Mouse (Mus musculus) myocyte (in vitro differentiated cells): ENCODE data around the gene Lamb3. TPM values are rescaled to one million over a fixed set of nuclear protein-coding genes. Genes with fewer than 3 reads are reported as not detected.
A peak's percentile ranks its signal among the peaks of the same experiment; 100 is the strongest.

ENCODE experiments used
- H3K27me3 ChIP-seq: one replicate; pipeline ENCODE4 v1.6.1; 2011; ENCODE audit not compliant: control insufficient read depth, insufficient read depth, insufficient read length
- H3K36me3 ChIP-seq: one replicate; pipeline ENCODE4 v1.6.1; 2011; ENCODE audit not compliant: control insufficient read depth, insufficient read depth
- H3K4me2 ChIP-seq: one replicate; pipeline ENCODE4 v1.6.1; 2011; ENCODE audit warnings: low read depth, control low read depth
- H3K4me3 ChIP-seq: one replicate; pipeline ENCODE4 v1.5.1; 2011; ENCODE audit warnings: mild to moderate bottlenecking, control low read depth, moderate library complexity
- H3K79me2 ChIP-seq: one replicate; pipeline ENCODE4 v1.6.1; 2011; ENCODE audit not compliant: control insufficient read depth, insufficient read depth
- H3ac ChIP-seq: one replicate; pipeline ENCODE4 v1.6.1; 2011; ENCODE audit not compliant: control insufficient read depth, insufficient read length
- CEBPB ChIP-seq: IDR thresholded peaks from 2 replicates; pipeline ENCODE4 v1.6.1; 2011; ENCODE audit warnings: mild to moderate bottlenecking, moderate library complexity; ENCODE audit not compliant: poor library complexity, insufficient read depth, severe bottlenecking
- E2F4 ChIP-seq: IDR thresholded peaks from one replicate; pipeline ENCODE4 v1.6.1; 2011; ENCODE audit warnings: mild to moderate bottlenecking, control low read depth, moderate library complexity; ENCODE audit not compliant: insufficient read depth
- MAX ChIP-seq: IDR thresholded peaks from one replicate; pipeline ENCODE4 v1.6.1; 2011; ENCODE audit warnings: low read depth, mild to moderate bottlenecking, control low read depth
- MYOD1 ChIP-seq, 3 experiments: IDR thresholded peaks; one replicate each; pipeline ENCODE4 v1.6.1; 2011; ENCODE audit warnings: control low read depth in 2 of 3, low read depth in 2 of 3, mild to moderate bottlenecking in 2 of 3, moderate library complexity in 1 of 3; ENCODE audit not compliant: insufficient read length in 2 of 3, control insufficient read depth in 1 of 3
- MYOG ChIP-seq, 3 experiments: IDR thresholded peaks; one replicate each; pipeline ENCODE4 v1.6.1; 2011; ENCODE audit warnings: control low read depth in 2 of 3, low read depth in 2 of 3, mild to moderate bottlenecking in 2 of 3; ENCODE audit not compliant: insufficient read length in 2 of 3, control insufficient read depth in 1 of 3, insufficient read depth in 1 of 3
- POLR2A ChIP-seq: IDR thresholded peaks from one replicate; pipeline ENCODE4 v1.6.1; 2011; ENCODE audit warnings: low read depth, mild to moderate bottlenecking, control low read depth, moderate library complexity; ENCODE audit not compliant: insufficient read length
- POLR2AphosphoS2 ChIP-seq: IDR thresholded peaks from one replicate; pipeline ENCODE4 v1.6.1; 2011; ENCODE audit warnings: low read depth, control low read depth; ENCODE audit not compliant: insufficient read length
- REST ChIP-seq: IDR thresholded peaks from one replicate; pipeline ENCODE4 v1.6.1; 2011; ENCODE audit warnings: mild to moderate bottlenecking, control low read depth, moderate library complexity; ENCODE audit not compliant: insufficient read depth, insufficient read length
- SRF ChIP-seq: IDR thresholded peaks from one replicate; pipeline ENCODE4 v1.6.1; 2011; ENCODE audit warnings: low read depth; ENCODE audit not compliant: control insufficient read depth, insufficient read length
- TCF12 ChIP-seq: IDR thresholded peaks from one replicate; pipeline ENCODE4 v1.6.1; 2011; ENCODE audit warnings: mild to moderate bottlenecking, control low read depth; ENCODE audit not compliant: poor library complexity, insufficient read depth, severe bottlenecking
- TCF3 ChIP-seq: IDR thresholded peaks from one replicate; pipeline ENCODE4 v1.6.1; 2011; ENCODE audit warnings: low read depth, control low read depth; ENCODE audit not compliant: insufficient read length
- USF1 ChIP-seq: IDR thresholded peaks from one replicate; pipeline ENCODE4 v1.6.1; 2011; ENCODE audit warnings: low read depth, mild to moderate bottlenecking, control low read depth, moderate library complexity
- polyA plus RNA-seq: library from polyadenylated mRNA; unstranded; fragments of >200 nt; fragmentation: generic; extraction: Trizol; gene quantifications from one replicate; pipeline ENCODE4 v1.2.1, GENCODE M21; 2012; ENCODE audit warnings: missing spikeins

Gene Lamb3
- polyA plus RNA-seq, 1 experiment: 15.5 TPM

GRCm38 (mm10) chr1:193173810-193174129 lies 33.7 kb upstream of the Lamb3 start:
- Histone ChIP-seq H3K4me3 (peak overlapping the region; percentile 85), H3K79me2 (no peaks in the 10 kb centered on the region), H3K27me3 (no peaks in the 10 kb centered on the region), H3K4me2 (peak overlapping the region; percentile 88), H3K36me3 (no peaks in the 10 kb centered on the region), H3ac (peak overlapping the region; percentile 50)
- TF ChIP-seq TCF12 (no peak), CEBPB (no peak), POLR2AphosphoS2 (no peak), SRF (no peak), POLR2A (no peak), MAX (no peak), MYOG (IDR thresholded peaks at IDR 0.05; ENCODE audit: control insufficient read depth in 1 of 3, insufficient read depth in 1 of 3, insufficient read length in 2 of 3, low read depth in 2 of 3) (no peak), USF1 (no peak), E2F4 (no peak), MYOD1 (IDR thresholded peaks at IDR 0.05; ENCODE audit: control insufficient read depth in 1 of 3, insufficient read length in 2 of 3, low read depth in 2 of 3) (no peak), REST (no peak), TCF3 (no peak)

GRCm38 (mm10) chr1:193174143-193174733 lies 33.3 kb upstream of the Lamb3 start:
- Histone ChIP-seq H3K36me3 (no peaks in the 10 kb centered on the region), H3K27me3 (no peaks in the 10 kb centered on the region), H3ac (peak overlapping the region; percentile 50), H3K79me2 (no peaks in the 10 kb centered on the region), H3K4me2 (peak overlapping the region; percentile 88), H3K4me3 (peak overlapping the region; percentile 85)
- TF ChIP-seq TCF12: peak; percentile 9
- TF ChIP-seq USF1: no peak
- peak; percentile 50 for TF ChIP-seq TCF3
- TF ChIP-seq REST: no peak
- no peak for TF ChIP-seq SRF
- no peak for TF ChIP-seq POLR2A
- no peak for TF ChIP-seq POLR2AphosphoS2
- no peak for TF ChIP-seq E2F4
- TF ChIP-seq CEBPB: no peak
- peak in 2 of 3 experiments; percentile 84 for TF ChIP-seq MYOD1 (IDR thresholded peaks at IDR 0.05; ENCODE audit: control insufficient read depth in 1 of 3, insufficient read length in 2 of 3, low read depth in 2 of 3)
- TF ChIP-seq MYOG (IDR thresholded peaks at IDR 0.05; ENCODE audit: control insufficient read depth in 1 of 3, insufficient read depth in 1 of 3, insufficient read length in 2 of 3, low read depth in 2 of 3): peak; percentile 23 to 92 (median 65)
- no peak for TF ChIP-seq MAX

- Histone ChIP-seq H3K79me2 (no peaks in the 10 kb centered on the region), H3K36me3 (no peaks in the 10 kb centered on the region), H3ac (no peak overlapping the region), H3K27me3 (no peaks in the 10 kb centered on the region), H3K4me3 (no peak overlapping the region), H3K4me2 (no peak overlapping the region)
- TF ChIP-seq MYOG (IDR thresholded peaks at IDR 0.05; ENCODE audit: control insufficient read depth in 1 of 3, insufficient read depth in 1 of 3, insufficient read length in 2 of 3, low read depth in 2 of 3) (no peak), E2F4 (no peak), TCF12 (no peak), POLR2AphosphoS2 (no peak), TCF3 (no peak), MAX (no peak)
These were observed 26.4 kb upstream of the Lamb3 start for GRCm38 (mm10) chr1:193181104-193181503.

GRCm38 (mm10) chr1:193188257-193188656 lies 19.2 kb upstream of the Lamb3 start:
- peak overlapping the region; percentile 68 for H3K4me2 ChIP-seq

More at GRCm38 (mm10) chr1:193188257-193188656, 19.2 kb upstream of the Lamb3 start:
- Histone ChIP-seq H3K36me3 (no peaks in the 10 kb centered on the region), H3ac (no peak overlapping the region), H3K4me3 (no peak overlapping the region), H3K27me3 (no peaks in the 10 kb centered on the region), H3K79me2 (no peaks in the 10 kb centered on the region)
- TF ChIP-seq CEBPB (no peak), MYOG (IDR thresholded peaks at IDR 0.05; ENCODE audit: control insufficient read depth in 1 of 3, insufficient read depth in 1 of 3, insufficient read length in 2 of 3, low read depth in 2 of 3) (no peak), SRF (no peak), E2F4 (no peak), POLR2AphosphoS2 (no peak), MYOD1 (IDR thresholded peaks at IDR 0.05; ENCODE audit: control insufficient read depth in 1 of 3, insufficient read length in 2 of 3, low read depth in 2 of 3) (no peak), REST (no peak), USF1 (no peak), POLR2A (no peak), TCF3 (no peak), MAX (no peak), TCF12 (no peak)
